Mouse (Mus musculus) ovary, postnatal 14 days (tissue): ENCODE results near the gene Atp2c1.

Source experiments
- DNase-seq: peaks from one replicate; pipeline ENCODE4 v3.0.0; 2022; ENCODE audit warnings: low spot score

The Atp2c1 gene

GRCm38 (mm10) chr9:105363520-105364231 is 163.4 kb downstream of the Atp2c1 start:
- no peak for DNase-seq

- DNase-seq = no peak
Observed at GRCm38 (mm10) chr9:105362181-105362580, 164.9 kb downstream of the Atp2c1 start.
